23 mouse cellular contexts compared by ENCODE assay signal in the genomic region with DNA sequence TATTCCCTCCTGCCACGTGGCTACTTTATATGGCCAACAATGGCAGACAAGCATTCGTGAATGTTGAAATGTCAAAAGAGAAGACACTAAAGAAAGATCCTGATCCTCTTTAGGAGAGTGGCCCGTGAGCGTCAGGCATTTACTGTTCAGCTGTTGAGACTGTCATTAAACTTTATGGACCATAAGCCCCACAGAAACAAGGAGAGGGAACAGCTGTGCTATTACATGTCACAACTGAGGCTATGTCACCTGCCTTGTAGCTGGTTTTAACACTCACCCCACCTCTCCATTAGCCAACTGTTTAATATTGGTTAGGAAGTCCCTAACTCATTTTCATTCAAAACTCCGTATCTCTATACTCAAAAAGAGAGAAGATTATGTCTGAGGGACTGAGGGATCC.
DNase-seq lines count a peak whose midpoint lies in the region; ATAC-seq and TF ChIP-seq lines count a peak whose summit lies in the region.
"Had no signal": no experiment of that assay in that cellular context is flagged by ENCODE, and none has a peak within 500 bp of the region (broad histone marks: within the 10 kb centered on the region; RNA-seq: fewer than 3 reads in every experiment).

No protein-coding gene starts in this region.

- dilution Hi-C loops in CH12.LX (cut with MboI; ENCODE audit: extremely low pct_ligation_motif_present, extremely low pct_unique_long_range_greater_than_20kb, low sequenced_read_pairs), result no loop called here

- H3K79me2 ChIP-seq in CH12.LX (replicated peaks; ENCODE audit: control insufficient read depth, extremely low read depth, insufficient read depth, poor library complexity, severe bottlenecking), result no peaks in the 10 kb centered on the region

- no peak for TF ChIP-seq CTCF in CH12.LX (conservative IDR thresholded peaks at IDR 0.05 in 1 of 2, IDR thresholded peaks at IDR 0.05 in 1 of 2; ENCODE audit: low read depth in 2 of 2, low read length in 2 of 2)

- ATAC-seq in kidney, embryonic 14.5 days (ENCODE audit: low FRiP score, low TSS enrichment), result peak; percentile 79; the same call in 1 of the 2 replicates
- peak; percentile 77; the same call in 1 of the 2 replicates for ATAC-seq in kidney, embryonic 16.5 days (ENCODE audit: low FRiP score, low TSS enrichment)
- ATAC-seq in limb, embryonic 14.5 days (ENCODE audit: low FRiP score, low read depth), result peak; percentile 68
- ATAC-seq: activated CD4-positive, CD25-positive, alpha-beta regulatory T cell, adult 4 months; forebrain, embryonic 13.5 days; forebrain, embryonic 15.5 days; Patski had no signal

- H3K36me3 ChIP-seq in kidney, embryonic 14.5 days (ENCODE audit: control insufficient read depth, insufficient read depth, low read length), result no peaks in the 10 kb centered on the region
- H3K36me3 ChIP-seq in kidney, embryonic 16.5 days (ENCODE audit: insufficient read depth, low read length), result no peaks in the 10 kb centered on the region
- H3K36me3 ChIP-seq in limb, embryonic 14.5 days (ENCODE audit: control insufficient read depth, insufficient read depth, low read length), result no peaks in the 10 kb centered on the region
- no peaks in the 10 kb centered on the region for H3K36me3 ChIP-seq in limb, embryonic 10.5 days
- no peaks in the 10 kb centered on the region for H3K36me3 ChIP-seq in CH12.LX (replicated peaks in 1 of 2; ENCODE audit: control insufficient read depth in 1 of 2, insufficient read depth in 1 of 2, low read length in 1 of 2)
- H3K36me3 ChIP-seq: embryonic facial prominence, embryonic 10.5 days; embryonic facial prominence, embryonic 12.5 days; forebrain, embryonic 15.5 days; G1E had no signal

- H3K27me3 ChIP-seq in kidney, embryonic 14.5 days (ENCODE audit: control insufficient read depth, insufficient read depth, low read length), result no peaks in the 10 kb centered on the region
- H3K27me3 ChIP-seq in kidney, embryonic 16.5 days (ENCODE audit: insufficient read depth, low read length), result no peaks in the 10 kb centered on the region
- H3K27me3 ChIP-seq in limb, embryonic 14.5 days (ENCODE audit: control insufficient read depth, insufficient read depth, low read length), result no peaks in the 10 kb centered on the region
- no peaks in the 10 kb centered on the region for H3K27me3 ChIP-seq in limb, embryonic 10.5 days (ENCODE audit: low read depth, poor library complexity, severe bottlenecking)
- no peaks in the 10 kb centered on the region for H3K27me3 ChIP-seq in CH12.LX (replicated peaks)
- H3K27me3 ChIP-seq: embryonic facial prominence, embryonic 12.5 days; forebrain, embryonic 13.5 days; forebrain, embryonic 15.5 days had no signal

- no peaks in the 10 kb centered on the region for H3K4me1 ChIP-seq in kidney, embryonic 14.5 days (ENCODE audit: control insufficient read depth, insufficient read depth, low read length)
- no peaks in the 10 kb centered on the region for H3K4me1 ChIP-seq in kidney, embryonic 16.5 days (ENCODE audit: insufficient read depth, low read length)
- H3K4me1 ChIP-seq in limb, embryonic 14.5 days (ENCODE audit: control insufficient read depth, insufficient read depth, low read length), result no peaks in the 10 kb centered on the region
- no peaks in the 10 kb centered on the region for H3K4me1 ChIP-seq in limb, embryonic 10.5 days
- H3K4me1 ChIP-seq in CH12.LX (ENCODE audit: control insufficient read depth in 1 of 2, insufficient read depth in 2 of 2), result peaks cover 0 to 8% of the 10 kb centered on the region in 2 experiments; a peak in 1 of 4 replicates
- H3K4me1 ChIP-seq: embryonic facial prominence, embryonic 10.5 days; embryonic facial prominence, embryonic 12.5 days; forebrain, embryonic 13.5 days; forebrain, embryonic 15.5 days had no signal

- no peak overlapping the region for H3K9ac ChIP-seq in kidney, embryonic 14.5 days (ENCODE audit: low read depth, low read length)
- no peak overlapping the region for H3K9ac ChIP-seq in kidney, embryonic 16.5 days (replicated peaks; ENCODE audit: low read length)
- no peak overlapping the region for H3K9ac ChIP-seq in limb, embryonic 14.5 days (ENCODE audit: low read depth, low read length, severe bottlenecking)
- no peak overlapping the region for H3K9ac ChIP-seq in CH12.LX (ENCODE audit: insufficient read depth, low read depth)
- H3K9ac ChIP-seq: embryonic facial prominence, embryonic 12.5 days; forebrain, embryonic 13.5 days; forebrain, embryonic 15.5 days had no signal

- no peak overlapping the region for H3K4me2 ChIP-seq in kidney, embryonic 14.5 days (replicated peaks; ENCODE audit: low read depth, low read length)
- H3K4me2 ChIP-seq in kidney, embryonic 16.5 days (replicated peaks; ENCODE audit: low read depth, low read length), result no peak overlapping the region
- H3K4me2 ChIP-seq in limb, embryonic 14.5 days (replicated peaks; ENCODE audit: low read depth, low read length, severe bottlenecking), result no peak overlapping the region
- H3K4me2 ChIP-seq in CH12.LX (ENCODE audit: insufficient read depth, low read depth, poor library complexity, severe bottlenecking), result no peak overlapping the region
- H3K4me2 ChIP-seq: embryonic facial prominence, embryonic 12.5 days; forebrain, embryonic 13.5 days; forebrain, embryonic 15.5 days had no signal

- TF ChIP-seq POLR2A in limb, embryonic 14.5 days (IDR thresholded peaks at IDR 0.05; ENCODE audit: borderline replicate concordance, extremely low read depth, insufficient read depth, insufficient read length), result no peak
- TF ChIP-seq POLR2A in CH12.LX (IDR thresholded peaks at IDR 0.05; ENCODE audit: low read depth, low read length), result no peak

- H3K4me3 ChIP-seq in kidney, embryonic 14.5 days (ENCODE audit: low read length), result no peak overlapping the region
- no peak overlapping the region for H3K4me3 ChIP-seq in kidney, embryonic 16.5 days (ENCODE audit: low read length)
- H3K4me3 ChIP-seq in limb, embryonic 14.5 days (replicated peaks; ENCODE audit: low read length), result no peak overlapping the region
- H3K4me3 ChIP-seq in limb, embryonic 10.5 days, result no peak overlapping the region
- no peak overlapping the region for H3K4me3 ChIP-seq in CH12.LX (replicated peaks in 1 of 3; ENCODE audit: low read depth in 2 of 3, low read length in 2 of 3, poor library complexity in 1 of 3)
- H3K4me3 ChIP-seq: embryonic facial prominence, embryonic 10.5 days; embryonic facial prominence, embryonic 12.5 days; forebrain, embryonic 13.5 days; forebrain, embryonic 15.5 days had no signal

- TF ChIP-seq RAD21 in CH12.LX (IDR thresholded peaks at IDR 0.05; ENCODE audit: low read depth, low read length), result no peak

- in situ Hi-C loops in CH12.LX (cut with MboI; ENCODE audit: low pct_ligation_motif_present, low pct_unique_long_range_greater_than_20kb, low sequenced_read_pairs), result no loop called here

- H3K27ac ChIP-seq in kidney, embryonic 14.5 days (ENCODE audit: low read depth, low read length), result no peak overlapping the region
- H3K27ac ChIP-seq in kidney, embryonic 16.5 days (ENCODE audit: low read length), result no peak overlapping the region
- no peak overlapping the region for H3K27ac ChIP-seq in limb, embryonic 14.5 days (replicated peaks; ENCODE audit: low read depth, low read length)
- no peak overlapping the region for H3K27ac ChIP-seq in limb, embryonic 10.5 days
- H3K27ac ChIP-seq in CH12.LX (ENCODE audit: insufficient read depth, low read depth), result no peak overlapping the region
- H3K27ac ChIP-seq: embryonic facial prominence, embryonic 10.5 days; embryonic facial prominence, embryonic 12.5 days; forebrain, embryonic 13.5 days; forebrain, embryonic 15.5 days had no signal

- no peak for DNase-seq in kidney, postnatal 4 days
- DNase-seq in kidney, adult 9 months, result no peak
- no peak for DNase-seq in limb, embryonic 14.5 days (ENCODE audit: low spot score)
- no peak for DNase-seq in limb, embryonic 10.5 days (ENCODE audit: low spot score)
- DNase-seq in CH12.LX (ENCODE audit: extremely low read depth), result no peak
- DNase-seq in testis, postnatal 14 days (ENCODE audit: low spot score), result no peak
- DNase-seq: adrenal gland, adult 8-10 months; adrenal gland, postnatal 14 days; adrenal gland, postnatal 36 days; cerebellum, adult 11-12 months; cerebellum, adult 2 months; cerebellum, adult 9-10 months; cerebellum, postnatal 10 days; cerebellum, postnatal 25 days had no signal

- no peaks in the 10 kb centered on the region for H3K9me3 ChIP-seq in kidney, embryonic 14.5 days (ENCODE audit: control insufficient read depth, low read length)
- H3K9me3 ChIP-seq in kidney, embryonic 16.5 days (ENCODE audit: low read length), result peaks cover 4% of the 10 kb centered on the region; the same call in 1 of the 2 replicates
- no peaks in the 10 kb centered on the region for H3K9me3 ChIP-seq in limb, embryonic 14.5 days (ENCODE audit: control insufficient read depth, low read length)
- H3K9me3 ChIP-seq in limb, embryonic 10.5 days (replicated peaks), result no peaks in the 10 kb centered on the region
- no peaks in the 10 kb centered on the region for H3K9me3 ChIP-seq in CH12.LX (replicated peaks; ENCODE audit: low read length)
- H3K9me3 ChIP-seq: embryonic facial prominence, embryonic 10.5 days; embryonic facial prominence, embryonic 12.5 days; forebrain, embryonic 13.5 days; forebrain, embryonic 15.5 days; G1E had no signal

- no peak for TF ChIP-seq EP300 in CH12.LX (IDR thresholded peaks at IDR 0.05; ENCODE audit: low read length)

- 31% methylated on average over 5 of the region's 5 CpGs for WGBS in kidney, embryonic 14.5 days
- 21% methylated on average over 5 of the region's 5 CpGs for WGBS in kidney, embryonic 16.5 days
- WGBS in limb, embryonic 14.5 days, result 37% methylated on average over 5 of the region's 5 CpGs
- 78% methylated on average over 5 of the region's 5 CpGs for WGBS in limb, embryonic 10.5 days

TF ChIP-seq in CH12.LX, 34 proteins besides CTCF, POLR2A, EP300 and RAD21:
- TF ChIP-seq BHLHE40 (IDR thresholded peaks at IDR 0.05; ENCODE audit: low read depth, low read length), result 0 out of 2 replicates have a peak, but pooled peaks have one; percentile 9
- TF ChIP-seq ZC3H11A (IDR thresholded peaks at IDR 0.05; ENCODE audit: low read depth, low read length), result no peak
- TF ChIP-seq TCF12 (IDR thresholded peaks at IDR 0.05; ENCODE audit: low read depth, low read length), result no peak
- no peak for TF ChIP-seq GABPA (IDR thresholded peaks at IDR 0.05; ENCODE audit: insufficient replicate concordance, low read depth, low read length)
- 0 out of 2 replicates have a peak, but pooled peaks have one; percentile 22 for TF ChIP-seq IRF4 (IDR thresholded peaks at IDR 0.05; ENCODE audit: low read depth, low read length)
- no peak for TF ChIP-seq SIN3A (IDR thresholded peaks at IDR 0.05; ENCODE audit: low read length)
- TF ChIP-seq ZKSCAN1 (IDR thresholded peaks at IDR 0.05; ENCODE audit: borderline replicate concordance, low read depth, low read length), result no peak
- TF ChIP-seq MAX (IDR thresholded peaks at IDR 0.05; ENCODE audit: low read length), result no peak
- no peak for TF ChIP-seq MXI1 (IDR thresholded peaks at IDR 0.05; ENCODE audit: low read depth, low read length)
- no peak for TF ChIP-seq RCOR1 (conservative IDR thresholded peaks at IDR 0.05; ENCODE audit: low read depth, low read length)
